Mouse (Mus musculus) CH12.LX (cell line): ENCODE measurements around the gene Syt3. TPM values are rescaled to one million over a fixed set of nuclear protein-coding genes. Genes with fewer than 3 reads are reported as not detected.

ENCODE experiments used
- DNase-seq: peaks from one replicate; pipeline ENCODE4 v3.0.0-alpha.2; 2013; ENCODE audit errors: extremely low read depth
- H3K27ac ChIP-seq: 2 replicates; pipeline ENCODE4 v1.5.1; 2012; ENCODE audit warnings: low read depth, mild to moderate bottlenecking, control low read depth, moderate library complexity; ENCODE audit not compliant: insufficient read depth
- H3K27me3 ChIP-seq: replicated peaks from 2 replicates; pipeline ENCODE3; 2012; ENCODE audit warnings: inconsistent platforms
- H3K36me3 ChIP-seq, 2 experiments: replicated peaks in 1 of 2; 2 replicates each; pipeline versions ENCODE3 to v1.6.1; 2012; ENCODE audit warnings: inconsistent platforms in 1 of 2, low read length in 1 of 2, mild to moderate bottlenecking in 1 of 2, mixed read lengths in 1 of 2, moderate library complexity in 1 of 2; ENCODE audit not compliant: control insufficient read depth in 1 of 2, insufficient read depth in 1 of 2
- H3K4me1 ChIP-seq, 2 experiments: 2 replicates each; pipeline ENCODE4 v1.6.1; 2012; ENCODE audit warnings: inconsistent platforms in 1 of 2, moderate library complexity in 1 of 2; ENCODE audit not compliant: insufficient read depth in 2 of 2, control insufficient read depth in 1 of 2
- H3K4me2 ChIP-seq: 2 replicates; pipeline ENCODE4 v1.6.1; 2012; ENCODE audit warnings: low read depth, mild to moderate bottlenecking, control low read depth; ENCODE audit not compliant: poor library complexity, insufficient read depth, severe bottlenecking
- H3K4me3 ChIP-seq, 3 experiments: fragments of 150-350 bp in 1 of 3; sonication (generic) in 1 of 3; replicated peaks in 1 of 3; 2 replicates each; pipeline versions ENCODE3 to v1.5.1; 2011 to 2012; ENCODE audit warnings: low read depth in 2 of 3, low read length in 2 of 3, mild to moderate bottlenecking in 2 of 3, moderate library complexity in 2 of 3, control low read depth in 1 of 3, improper control_type of control experiment in 1 of 3, inconsistent platforms in 1 of 3, mixed read lengths in 1 of 3; ENCODE audit not compliant: poor library complexity in 1 of 3
- H3K79me2 ChIP-seq: replicated peaks from 2 replicates; pipeline ENCODE4 v1.6.1; 2012; ENCODE audit warnings: mild to moderate bottlenecking, moderate library complexity; ENCODE audit not compliant: control insufficient read depth, poor library complexity, insufficient read depth, severe bottlenecking; ENCODE audit errors: extremely low read depth
- H3K9ac ChIP-seq: 2 replicates; pipeline ENCODE4 v1.6.1; 2012; ENCODE audit warnings: low read depth, mild to moderate bottlenecking, control low read depth, moderate library complexity; ENCODE audit not compliant: insufficient read depth
- H3K9me3 ChIP-seq: replicated peaks from 2 replicates; pipeline ENCODE3; 2012; ENCODE audit warnings: low read length, inconsistent platforms, mixed read lengths
- CTCF ChIP-seq, 2 experiments: IDR thresholded peaks in 1 of 2; conservative IDR thresholded peaks in 1 of 2; 2 replicates each; pipeline ENCODE4 v1.5.1; 2011 to 2012; ENCODE audit warnings: low read depth in 2 of 2, low read length in 2 of 2, improper control_type of control experiment in 1 of 2, inconsistent platforms in 1 of 2, mild to moderate bottlenecking in 1 of 2, moderate library complexity in 1 of 2
- E2F4 ChIP-seq: IDR thresholded peaks from 2 replicates; pipeline ENCODE4 v1.6.1; 2011; ENCODE audit warnings: low read depth, low read length, improper control_type of control experiment; ENCODE audit not compliant: insufficient replicate concordance
- HCFC1 ChIP-seq: IDR thresholded peaks from 2 replicates; pipeline ENCODE4 v1.6.1; 2012; ENCODE audit warnings: low read depth, mild to moderate bottlenecking, inconsistent platforms, low read length, improper control_type of control experiment
- MEF2A ChIP-seq: IDR thresholded peaks from 2 replicates; pipeline ENCODE4 v1.6.1; 2014; ENCODE audit warnings: low read depth, mild to moderate bottlenecking, inconsistent platforms, low read length, improper control_type of control experiment, borderline replicate concordance
- MXI1 ChIP-seq: IDR thresholded peaks from 2 replicates; pipeline ENCODE4 v1.6.1; 2011; ENCODE audit warnings: mild to moderate bottlenecking, low read depth, low read length, improper control_type of control experiment
- NELFE ChIP-seq: IDR thresholded peaks from 2 replicates; pipeline ENCODE4 v1.6.1; 2011; ENCODE audit warnings: low read depth, low read length, improper control_type of control experiment
- NRF1 ChIP-seq: IDR thresholded peaks from 2 replicates; pipeline ENCODE4 v1.6.1; 2014; ENCODE audit warnings: low read depth, mild to moderate bottlenecking, inconsistent platforms, low read length, improper control_type of control experiment, moderate library complexity
- PAX5 ChIP-seq: IDR thresholded peaks from 2 replicates; pipeline ENCODE4 v1.6.1; 2012; ENCODE audit warnings: low read length, inconsistent platforms, mixed read lengths
- RCOR1 ChIP-seq: conservative IDR thresholded peaks from 2 replicates; pipeline ENCODE4 v1.6.1; 2012; ENCODE audit warnings: low read depth, mild to moderate bottlenecking, inconsistent platforms, low read length, improper control_type of control experiment
- TCF12 ChIP-seq: IDR thresholded peaks from 2 replicates; pipeline ENCODE4 v1.6.1; 2014; ENCODE audit warnings: low read depth, mild to moderate bottlenecking, inconsistent platforms, low read length, improper control_type of control experiment
- UBTF ChIP-seq: IDR thresholded peaks from 2 replicates; pipeline ENCODE4 v1.6.1; 2012; ENCODE audit warnings: low read depth, mild to moderate bottlenecking, inconsistent platforms, low read length, improper control_type of control experiment, moderate library complexity
- USF1 ChIP-seq: IDR thresholded peaks from 2 replicates; pipeline ENCODE4 v1.6.1; 2014; ENCODE audit warnings: low read depth, mild to moderate bottlenecking, inconsistent platforms, low read length, improper control_type of control experiment
- ZC3H11A ChIP-seq: IDR thresholded peaks from 2 replicates; pipeline ENCODE4 v1.6.1; 2012; ENCODE audit warnings: low read depth, mild to moderate bottlenecking, inconsistent platforms, low read length, improper control_type of control experiment
- ZKSCAN1 ChIP-seq: IDR thresholded peaks from 2 replicates; pipeline ENCODE4 v1.6.1; 2012; ENCODE audit warnings: low read depth, inconsistent platforms, low read length, improper control_type of control experiment, borderline replicate concordance
- ZMIZ1 ChIP-seq: IDR thresholded peaks from 2 replicates; pipeline ENCODE4 v1.6.1; 2012; ENCODE audit warnings: low read depth, mild to moderate bottlenecking, inconsistent platforms, low read length, improper control_type of control experiment
- dilution Hi-C: fragments of 300-500 bp; cut with MboI; formaldehyde crosslinking; loops from 2 replicates; pipeline ENCODE4 v1.14.3; 2020; ENCODE audit warnings: low sequenced_read_pairs; ENCODE audit not compliant: extremely low pct_unique_long_range_greater_than_20kb, extremely low pct_ligation_motif_present
- in situ Hi-C: fragments of 300-500 bp; cut with MboI; formaldehyde crosslinking; loops from 3 replicates; pipeline ENCODE4 v1.14.3; 2019; ENCODE audit warnings: low sequenced_read_pairs, low pct_ligation_motif_present, low pct_unique_long_range_greater_than_20kb, mixed read lengths
- polyA plus RNA-seq: library from polyadenylated mRNA; unstranded; fragments of >175 nt; gene quantifications from 2 replicates; pipeline ENCODE4 v1.2.1, GENCODE M21; 2012; ENCODE audit warnings: low read depth; ENCODE audit not compliant: insufficient read length
- total RNA-seq, 2 experiments: library from RNA; depleted of rRNA; stranded (reverse); fragments of 300-350 nt in 1 of 2; fragments of >200 nt in 1 of 2; gene quantifications; 2 replicates each; pipeline ENCODE4 v1.2.3; 2012 to 2014

The Syt3 gene
- total and polyA plus RNA-seq, 3 experiments = 0.08 to 0.30 (median 0.11) TPM

DNA sequence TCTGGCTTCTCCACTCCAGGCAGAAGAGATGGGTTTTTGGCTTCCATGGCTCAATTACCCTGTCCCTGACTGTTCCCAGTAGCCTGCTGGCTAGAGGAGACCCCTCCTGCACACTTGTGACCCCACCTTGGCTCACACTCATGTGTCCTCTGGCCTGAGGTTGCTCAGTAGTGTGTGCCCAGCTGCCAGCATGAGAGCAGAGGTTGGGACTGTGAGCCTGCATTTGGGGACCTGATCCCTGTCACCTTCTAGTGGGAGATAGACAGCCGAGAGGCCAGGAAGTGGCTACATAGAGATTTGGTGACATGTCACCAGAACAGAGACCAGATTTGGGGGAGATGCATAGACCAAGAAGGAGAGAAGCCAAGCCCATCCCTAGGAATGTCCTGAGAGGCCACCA is 53.3 kb downstream of the Syt3 start:
- no peak overlapping the region for H3K4me2 ChIP-seq
- H3K79me2 ChIP-seq = no peaks in the 10 kb centered on the region
- H3K27me3 ChIP-seq = peaks cover 72% of the 10 kb centered on the region
- dilution Hi-C loops (no loop called here), in situ Hi-C loops (no loop called here)
- H3K4me3 ChIP-seq = no peak overlapping the region
- no peaks in the 10 kb centered on the region for H3K36me3 ChIP-seq
- DNase-seq = no peak
- TF ChIP-seq TCF12 = no peak
- no peak for TF ChIP-seq MXI1
- no peak for TF ChIP-seq ZMIZ1
- no peak for TF ChIP-seq CTCF (conservative IDR thresholded peaks at IDR 0.05 in 1 of 2, IDR thresholded peaks at IDR 0.05 in 1 of 2; ENCODE audit: low read depth in 2 of 2, low read length in 2 of 2)
- H3K9me3 ChIP-seq = no peaks in the 10 kb centered on the region
- H3K9ac ChIP-seq = no peak overlapping the region
- no peak overlapping the region for H3K27ac ChIP-seq
- H3K4me1 ChIP-seq = peaks cover 4 to 27% of the 10 kb centered on the region in 2 experiments

DNA sequence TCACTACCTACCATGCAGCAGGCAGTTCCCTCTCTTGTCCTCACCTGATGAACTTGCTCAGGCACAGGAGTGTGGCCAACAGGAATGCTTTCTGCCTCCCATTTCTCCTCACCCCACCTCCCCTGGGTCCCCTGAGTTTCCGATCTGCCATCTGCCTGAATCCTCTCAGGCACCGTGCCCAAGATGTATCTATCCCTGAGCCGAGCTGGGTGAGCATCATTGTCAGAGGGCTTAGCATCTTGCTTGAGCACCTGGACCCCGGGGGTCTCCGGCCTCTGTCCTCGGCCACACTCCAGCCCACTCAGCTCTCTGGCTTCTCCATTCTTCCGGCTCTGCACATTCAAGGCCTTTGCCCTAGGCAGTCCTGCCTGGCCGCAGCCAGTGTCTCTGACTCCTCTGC is 54.0 kb downstream of the Syt3 start:
- Histone ChIP-seq H3K27me3 (peaks cover 75% of the 10 kb centered on the region), H3K9me3 (no peaks in the 10 kb centered on the region), H3K4me2 (no peak overlapping the region)
- TF ChIP-seq ZKSCAN1 (no peak), TCF12 (no peak), NELFE (no peak), ZC3H11A (no peak)
- TF ChIP-seq, all 38 proteins: peak for 0
- no peak overlapping the region for H3K4me3 ChIP-seq
- DNase-seq = no peak
- H3K36me3 ChIP-seq = no peaks in the 10 kb centered on the region
- dilution Hi-C loops = no loop called here
- no peak overlapping the region for H3K27ac ChIP-seq
- H3K4me1 ChIP-seq = peaks cover 4 to 27% of the 10 kb centered on the region in 2 experiments
- in situ Hi-C loops = no loop called here
- no peaks in the 10 kb centered on the region for H3K79me2 ChIP-seq
- no peak overlapping the region for H3K9ac ChIP-seq

DNA sequence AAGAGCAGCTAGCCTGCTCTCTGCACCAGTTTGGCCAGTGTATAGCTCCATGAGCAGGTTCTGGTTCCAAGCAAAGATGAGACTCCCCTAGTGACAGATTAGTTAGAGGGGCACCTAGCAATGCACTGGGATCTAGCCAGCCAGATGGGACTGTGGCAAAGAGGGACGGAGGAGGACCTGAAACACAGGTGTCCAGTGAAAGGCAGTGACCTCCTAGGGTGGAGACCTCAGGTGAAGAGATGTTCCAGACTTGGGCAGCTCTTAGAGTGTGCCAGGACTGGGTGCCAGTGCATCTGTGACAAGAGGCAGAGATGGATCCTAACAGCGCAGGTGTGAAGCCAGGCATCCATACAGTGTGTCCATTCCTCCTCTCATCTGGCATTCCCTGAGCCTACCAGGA is 55.8 kb downstream of the Syt3 start:
- Histone ChIP-seq H3K4me1 (peaks cover 2 to 9% of the 10 kb centered on the region in 2 experiments; a peak in 3 of 4 replicates), H3K9ac (no peak overlapping the region), H3K36me3 (no peaks in the 10 kb centered on the region), H3K4me2 (no peak overlapping the region), H3K27me3 (peaks cover 91% of the 10 kb centered on the region), H3K27ac (no peak overlapping the region), H3K4me3 (no peak overlapping the region), H3K9me3 (no peaks in the 10 kb centered on the region), H3K79me2 (no peaks in the 10 kb centered on the region)
- TF ChIP-seq ZKSCAN1 (no peak), MXI1 (no peak), E2F4 (no peak), USF1 (no peak), HCFC1 (no peak), PAX5 (no peak), RCOR1 (no peak), NELFE (no peak), MEF2A (no peak), CTCF (conservative IDR thresholded peaks at IDR 0.05 in 1 of 2, IDR thresholded peaks at IDR 0.05 in 1 of 2; ENCODE audit: low read depth in 2 of 2, low read length in 2 of 2) (no peak), ZMIZ1 (no peak), UBTF (no peak), NRF1 (no peak)
- DNase-seq = no peak
- in situ Hi-C loops = no loop called here
- dilution Hi-C loops = no loop called here
